Comparison of ENCODE assay signal across 8 mouse cellular contexts in the genomic region with DNA sequence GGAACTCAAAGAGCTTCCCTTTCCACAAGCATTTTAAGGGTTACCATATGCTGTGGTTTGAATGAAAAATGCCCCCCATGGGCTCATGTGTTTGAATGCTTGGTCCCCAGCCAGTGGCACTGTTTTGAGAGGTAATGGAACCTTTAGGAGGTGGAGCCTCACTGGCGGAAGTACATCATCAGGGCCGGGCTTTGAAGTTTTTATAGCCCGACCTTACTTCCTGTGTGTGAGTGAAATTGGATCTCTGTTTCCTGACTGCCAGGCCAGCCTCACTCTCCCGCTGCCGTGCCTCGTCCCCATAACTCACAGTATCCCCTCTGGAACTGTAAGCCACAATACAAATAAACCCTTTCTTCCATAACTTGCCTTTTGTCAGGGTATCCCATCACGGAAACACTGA.
DNase-seq lines count a peak whose midpoint lies in the region; ATAC-seq and TF ChIP-seq lines count a peak whose summit lies in the region.

No protein-coding gene starts in this region.

- TF ChIP-seq CTCF in liver, embryonic 14.5 days (IDR thresholded peaks at IDR 0.05; ENCODE audit: low read depth), result no peak

- H3K27me3 ChIP-seq in forebrain, embryonic 14.5 days (replicated peaks; ENCODE audit: control insufficient read depth, insufficient read depth, low read length), result no peaks in the 10 kb centered on the region
- H3K27me3 ChIP-seq in liver, embryonic 14.5 days (ENCODE audit: control insufficient read depth, insufficient read depth, low read length), result no peaks in the 10 kb centered on the region

- H3K4me3 ChIP-seq in forebrain, embryonic 14.5 days (ENCODE audit: low read depth, low read length), result no peak overlapping the region
- no peak overlapping the region for H3K4me3 ChIP-seq in liver, embryonic 14.5 days (ENCODE audit: insufficient read depth in 1 of 2, low read depth in 2 of 2, low read length in 2 of 2)

- peaks cover 38% of the 10 kb centered on the region for H3K4me1 ChIP-seq in forebrain, embryonic 14.5 days (ENCODE audit: control insufficient read depth, insufficient read depth, low read length)
- peaks cover 35 to 50% of the 10 kb centered on the region in 2 experiments for H3K4me1 ChIP-seq in liver, embryonic 14.5 days (replicated peaks; ENCODE audit: control insufficient read depth in 2 of 2, insufficient read depth in 2 of 2, low read length in 1 of 2)

- ATAC-seq in forebrain, embryonic 14.5 days, result no peak
- no peak for ATAC-seq in liver, embryonic 14.5 days (ENCODE audit: insufficient read depth)

- peak; percentile 41 to 48 for DNase-seq in cerebellum, postnatal 10 days
- no peak for DNase-seq in cerebellum, adult 11-12 months
- peak; percentile 81 for DNase-seq in 416B (ENCODE audit: low read depth)
- DNase-seq in forebrain, embryonic 14.5 days (ENCODE audit: low spot score), result no peak
- no peak for DNase-seq in liver, embryonic 14.5 days (ENCODE audit: low read depth in 3 of 3, low spot score in 3 of 3)
- DNase-seq in right cerebral cortex, postnatal 10 days (ENCODE audit: low spot score in 2 of 2), result no peak
- no peak for DNase-seq in right cerebral cortex, postnatal 14 days
- no peak for DNase-seq in lung, postnatal 14 days

- peak overlapping the region; percentile 1; the same call in 1 of the 2 replicates for H3K4me2 ChIP-seq in forebrain, embryonic 14.5 days (ENCODE audit: low read length)
- peak overlapping the region; percentile 70 for H3K4me2 ChIP-seq in liver, embryonic 14.5 days (ENCODE audit: low read depth)

- peak overlapping the region; percentile 55; the same call in 1 of the 2 replicates for H3K27ac ChIP-seq in forebrain, embryonic 14.5 days (ENCODE audit: low read depth, low read length)
- no peak overlapping the region for H3K27ac ChIP-seq in liver, embryonic 14.5 days

- TF ChIP-seq EP300 in liver, embryonic 14.5 days (IDR thresholded peaks at IDR 0.05; ENCODE audit: low read depth), result no peak

- 42% methylated on average over 7 of the region's 7 CpGs for whole genome bisulfite sequencing in forebrain, embryonic 14.5 days
- WGBS in liver, embryonic 14.5 days (ENCODE audit: insufficient replicate concordance), result 47% methylated on average over 7 of the region's 7 CpGs

- no peaks in the 10 kb centered on the region for H3K36me3 ChIP-seq in forebrain, embryonic 14.5 days (ENCODE audit: control insufficient read depth, insufficient read depth, low read length)
- no peaks in the 10 kb centered on the region for H3K36me3 ChIP-seq in liver, embryonic 14.5 days (replicated peaks; ENCODE audit: control insufficient read depth, insufficient read depth, low read depth)

- no peaks in the 10 kb centered on the region for H3K9me3 ChIP-seq in forebrain, embryonic 14.5 days (replicated peaks; ENCODE audit: control insufficient read depth, low read length)
- no peaks in the 10 kb centered on the region for H3K9me3 ChIP-seq in liver, embryonic 14.5 days (ENCODE audit: control insufficient read depth, low read length)

- no peak overlapping the region for H3K9ac ChIP-seq in forebrain, embryonic 14.5 days (ENCODE audit: low read length)
- no peak overlapping the region for H3K9ac ChIP-seq in liver, embryonic 14.5 days (replicated peaks)

Comparison
In these comparisons a context has a peak if more than half of its experiments do, and no peak if none do; other contexts are left out.
1. DNase-seq: peak in cerebellum, postnatal 10 days (2 of 2) and 416B (single experiment); none in cerebellum, adult 11-12 months (single experiment), forebrain, embryonic 14.5 days (single experiment), liver, embryonic 14.5 days (0 of 3), right cerebral cortex, postnatal 10 days (0 of 2), right cerebral cortex, postnatal 14 days (single experiment) and lung, postnatal 14 days (single experiment).